Mouse (Mus musculus) hindbrain, embryonic 10.5 days (tissue): ENCODE measurements at regions not wholly inside any gene's neighbourhood (a gene's known extent, or its start where the extent isn't known, plus 50 kb on each side); places are given as distances from the start of the nearest gene placed in this dataset.
A peak's percentile ranks its signal among the peaks of the same experiment; 100 is the strongest.
"Not testable (repeated sequence)": the region's sequence is repeated elsewhere in the genome, so short reads cannot be mapped to it uniquely, and the experiment has no call there.

Experiments used
- DNase-seq: peaks from one replicate; pipeline ENCODE4 v3.0.0-alpha.2; 2017; ENCODE audit warnings: low spot score
- H3K27ac ChIP-seq: fragments of 300-500 bp; sonication (generic); 2 replicates; pipeline ENCODE4 v1.5.1; 2016; ENCODE audit warnings: mild to moderate bottlenecking, moderate library complexity
- H3K27me3 ChIP-seq: fragments of 300-500 bp; sonication (generic); 2 replicates; pipeline ENCODE4 v1.6.1; 2016; ENCODE audit warnings: mild to moderate bottlenecking; ENCODE audit not compliant: poor library complexity, insufficient read depth, severe bottlenecking
- H3K36me3 ChIP-seq: fragments of 300-500 bp; sonication (generic); 2 replicates; pipeline ENCODE4 v1.6.1; 2016; ENCODE audit warnings: mild to moderate bottlenecking, moderate library complexity
- H3K4me1 ChIP-seq: fragments of 300-500 bp; sonication (generic); replicated peaks from 2 replicates; pipeline ENCODE4 v1.6.1; 2016; ENCODE audit warnings: mild to moderate bottlenecking
- H3K4me3 ChIP-seq: fragments of 300-500 bp; sonication (generic); 2 replicates; pipeline ENCODE4 v1.5.1; 2016; ENCODE audit warnings: mild to moderate bottlenecking, moderate library complexity
- H3K9me3 ChIP-seq: fragments of 300-500 bp; sonication (generic); 2 replicates; pipeline ENCODE4 v1.6.1; 2016; ENCODE audit warnings: mild to moderate bottlenecking, moderate library complexity
- WGBS: fragments of 180-500 bp; shearing (Covaris S2); methylation state at CpG from one replicate; pipeline ENCODE4 v1.1.7; 2016; 5-methylcytosine and 5-hydroxymethylcytosine counted together

DNA sequence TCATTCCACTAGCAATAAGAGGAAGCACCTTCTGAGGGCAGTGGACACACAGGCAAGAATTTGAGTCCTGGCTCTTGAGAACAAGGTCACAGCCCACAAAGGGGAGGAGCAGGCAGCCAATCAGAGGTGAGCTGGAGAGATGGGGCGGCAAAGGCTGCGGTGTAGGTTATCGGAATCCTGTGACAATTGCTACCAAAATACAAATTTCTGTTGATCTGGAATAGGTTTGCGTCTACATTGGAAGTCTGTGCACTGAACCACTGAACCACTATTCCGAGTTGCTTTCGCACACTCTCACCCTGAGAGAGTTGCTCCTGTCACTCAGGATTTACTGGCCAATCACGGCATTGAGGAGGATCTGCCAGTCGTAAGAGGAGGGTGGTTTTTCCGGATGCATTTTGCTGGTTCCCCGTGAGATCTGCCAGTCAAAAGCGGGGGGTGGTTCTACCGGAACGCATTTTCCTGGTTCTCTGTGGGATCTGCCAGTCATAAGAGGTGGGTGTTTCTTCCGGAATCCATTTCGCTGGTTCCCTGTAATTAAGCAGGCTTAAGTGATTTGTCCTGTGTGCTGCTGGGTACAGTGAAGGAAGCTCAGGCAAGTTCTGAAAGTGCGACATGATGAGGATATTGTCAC lies 59.2 kb upstream of the Zfp960 start:
- not testable (repeated sequence) for H3K4me1 ChIP-seq, H3K36me3 ChIP-seq, H3K27me3 ChIP-seq
- WGBS = 4% methylated on average over 16 of the region's 16 CpGs
- peaks cover 17% of the 10 kb centered on the region; the same call in 1 of the 2 replicates for H3K9me3 ChIP-seq
- peak overlapping the region; percentile 55 for H3K4me3 ChIP-seq
- 0 out of 2 replicates have a peak overlapping the region, but pooled peaks have one; percentile 16 for H3K27ac ChIP-seq
- peak; percentile 85 for DNase-seq

DNA sequence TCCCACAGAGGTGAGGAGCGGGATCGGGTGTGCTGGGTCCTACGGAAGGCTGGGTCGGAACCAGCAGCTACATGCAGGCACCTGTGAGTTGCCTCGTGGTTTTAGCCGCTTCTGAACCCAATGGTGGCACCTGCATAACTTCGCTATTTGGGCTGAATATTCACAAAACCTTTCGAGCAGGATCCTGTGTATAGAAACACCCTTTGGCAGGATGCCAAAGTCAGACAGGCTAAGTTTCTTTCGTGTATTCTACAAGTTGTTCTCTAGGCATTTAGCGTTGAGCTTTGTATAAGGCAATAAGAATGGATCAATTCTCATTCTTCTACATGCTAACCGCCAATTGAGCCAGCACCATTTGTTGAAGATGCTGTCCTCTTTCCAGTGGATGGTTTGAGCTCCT lies 58.6 kb upstream of the Zfp960 start:
- DNase-seq = peak; percentile 6
- not testable (repeated sequence) for H3K36me3 ChIP-seq, H3K4me1 ChIP-seq, H3K27me3 ChIP-seq
- 10% methylated on average over 11 of the region's 11 CpGs for WGBS
- 0 out of 2 replicates have a peak overlapping the region, but pooled peaks have one; percentile 16 for H3K27ac ChIP-seq
- peak overlapping the region; percentile 55 for H3K4me3 ChIP-seq
- H3K9me3 ChIP-seq = peaks cover 21% of the 10 kb centered on the region; the same call in 1 of the 2 replicates
